Mouse (Mus musculus) intestine, embryonic 14.5 days (tissue): ENCODE data around the gene Rbpj. TPM values are rescaled to one million over a fixed set of nuclear protein-coding genes. Genes with fewer than 3 reads are reported as not detected.

ENCODE experiments used
- ATAC-seq: fragments of 200-750 bp; cut with Nextera tagmentation; replicated peaks from 2 replicates; pipeline ENCODE4 v1.8.0; 2017; ENCODE audit warnings: low read depth, moderate number of reproducible peaks, moderate TSS enrichment, moderate library complexity; ENCODE audit not compliant: low FRiP score, low TSS enrichment
- DNase-seq: peaks from one replicate; pipeline ENCODE4 v3.0.0-alpha.2; 2018; ENCODE audit warnings: low spot score
- H3K27ac ChIP-seq: fragments of 300-500 bp; sonication (generic); 2 replicates; pipeline ENCODE4 v1.5.1; 2014; ENCODE audit warnings: low read depth, mild to moderate bottlenecking, control low read depth
- H3K27me3 ChIP-seq: fragments of 300-500 bp; sonication (generic); replicated peaks from 2 replicates; pipeline ENCODE4 v1.6.1; 2014; ENCODE audit warnings: low read length, control low read depth; ENCODE audit not compliant: control insufficient read depth, insufficient read depth
- H3K36me3 ChIP-seq: fragments of 300-500 bp; sonication (generic); 2 replicates; pipeline ENCODE4 v1.6.1; 2014; ENCODE audit warnings: low read length, control low read depth; ENCODE audit not compliant: control insufficient read depth, insufficient read depth
- H3K4me1 ChIP-seq: fragments of 300-500 bp; sonication (generic); replicated peaks from 2 replicates; pipeline ENCODE4 v1.6.1; 2014; ENCODE audit warnings: low read length, control low read depth, mixed read lengths; ENCODE audit not compliant: control insufficient read depth, insufficient read depth
- H3K4me2 ChIP-seq: fragments of 300-500 bp; sonication (generic); 2 replicates; pipeline ENCODE4 v1.6.1; 2014; ENCODE audit warnings: low read length
- H3K4me3 ChIP-seq: fragments of 300-500 bp; sonication (generic); 2 replicates; pipeline ENCODE4 v1.5.1; 2014; ENCODE audit warnings: low read depth, low read length, control low read depth, mixed read lengths
- H3K9ac ChIP-seq: fragments of 300-500 bp; sonication (generic); 2 replicates; pipeline ENCODE4 v1.6.1; 2014; ENCODE audit warnings: mild to moderate bottlenecking, low read length
- H3K9me3 ChIP-seq: fragments of 300-500 bp; sonication (generic); 2 replicates; pipeline ENCODE4 v1.6.1; 2016; ENCODE audit warnings: low read length, control low read depth; ENCODE audit not compliant: control insufficient read depth
- WGBS: fragments of 180-500 bp; shearing (Covaris S2); extraction: QIAGEN DNeasy Blood & Tissue Kit; methylation state at CpG from one replicate; pipeline ENCODE4 v1.1.7; 2014; 5-methylcytosine and 5-hydroxymethylcytosine counted together
- polyA plus RNA-seq: library from polyadenylated mRNA; unstranded; fragments of >200 nt; fragmentation: Nextera tagmentation; extraction: Ambion mirVana; gene quantifications from 2 replicates; pipeline ENCODE4 v1.2.1, GENCODE M21; 2014

The Rbpj gene
- polyA plus RNA-seq, 1 experiment from 2014 or later: 39.3 TPM

- no peak overlapping the region for H3K9ac ChIP-seq
- H3K36me3 ChIP-seq: no peaks in the 10 kb centered on the region
- H3K4me1 ChIP-seq: 0 out of 2 replicates have a peak, but pooled peaks cover 3% of the 10 kb centered on the region
- H3K27ac ChIP-seq: no peak overlapping the region
- no peaks in the 10 kb centered on the region for H3K9me3 ChIP-seq
- H3K4me2 ChIP-seq: no peak overlapping the region
- 58% methylated on average over 8 of the region's 8 CpGs for WGBS
- ATAC-seq (peak; percentile 82), DNase-seq (no peak)
- no peaks in the 10 kb centered on the region for H3K27me3 ChIP-seq
- H3K4me3 ChIP-seq: no peak overlapping the region
These were observed 210.7 kb downstream of the Rbpj start for GRCm38 (mm10) chr5:53676671-53677070.

GRCm38 (mm10) chr5:53678036-53678767 lies 212.2 kb downstream of the Rbpj start:
- WGBS: 54% methylated on average over 13 of the region's 13 CpGs
- no peak overlapping the region for H3K4me2 ChIP-seq
- H3K4me3 ChIP-seq: no peak overlapping the region
- H3K9ac ChIP-seq: no peak overlapping the region
- ATAC-seq (no peak), DNase-seq (no peak)
- no peaks in the 10 kb centered on the region for H3K9me3 ChIP-seq
- H3K4me1 ChIP-seq: 0 out of 2 replicates have a peak, but pooled peaks cover 3% of the 10 kb centered on the region
- H3K27me3 ChIP-seq: no peaks in the 10 kb centered on the region
- no peak overlapping the region for H3K27ac ChIP-seq
- no peaks in the 10 kb centered on the region for H3K36me3 ChIP-seq

GRCm38 (mm10) chr5:53679651-53680050 lies 213.7 kb downstream of the Rbpj start:
- WGBS: 51% methylated on average over 6 of the region's 6 CpGs
- Histone ChIP-seq H3K4me3 (no peak overlapping the region), H3K27me3 (no peaks in the 10 kb centered on the region), H3K27ac (no peak overlapping the region), H3K36me3 (no peaks in the 10 kb centered on the region), H3K4me1 (0 out of 2 replicates have a peak, but pooled peaks cover 3% of the 10 kb centered on the region), H3K4me2 (no peak overlapping the region), H3K9me3 (no peaks in the 10 kb centered on the region), H3K9ac (no peak overlapping the region)
- no peak for DNase-seq
- ATAC-seq: no peak

GRCm38 (mm10) chr5:53683916-53684315 lies 218.0 kb downstream of the Rbpj start:
- DNase-seq: no peak
- Histone ChIP-seq H3K4me3 (no peak overlapping the region), H3K4me2 (no peak overlapping the region), H3K27ac (no peak overlapping the region), H3K27me3 (no peaks in the 10 kb centered on the region), H3K4me1 (peaks cover 5% of the 10 kb centered on the region), H3K36me3 (no peaks in the 10 kb centered on the region), H3K9ac (no peak overlapping the region), H3K9me3 (no peaks in the 10 kb centered on the region)
- WGBS: 60% methylated on average over 3 of the region's 3 CpGs
- ATAC-seq: no peak

GRCm38 (mm10) chr5:53684417-53684816 lies 218.5 kb downstream of the Rbpj start:
- H3K4me1 ChIP-seq: peaks cover 5% of the 10 kb centered on the region
- H3K4me3 ChIP-seq: no peak overlapping the region
- H3K36me3 ChIP-seq: no peaks in the 10 kb centered on the region
- WGBS: 65% methylated on average over 1 of the region's 1 CpGs
- no peak overlapping the region for H3K27ac ChIP-seq
- DNase-seq: no peak
- H3K9ac ChIP-seq: no peak overlapping the region
- H3K9me3 ChIP-seq: no peaks in the 10 kb centered on the region
- H3K4me2 ChIP-seq: no peak overlapping the region
- H3K27me3 ChIP-seq: no peaks in the 10 kb centered on the region
- no peak for ATAC-seq

- H3K27ac ChIP-seq: no peak overlapping the region; the same call in 1 of the 2 replicates
- DNase-seq (no peak), ATAC-seq (no peak)
- WGBS: 74% methylated on average over 4 of the region's 4 CpGs
- no peak overlapping the region for H3K4me3 ChIP-seq
- H3K9ac ChIP-seq: no peak overlapping the region
- no peaks in the 10 kb centered on the region for H3K9me3 ChIP-seq
- no peak overlapping the region for H3K4me2 ChIP-seq
- H3K36me3 ChIP-seq: no peaks in the 10 kb centered on the region
- H3K27me3 ChIP-seq: no peaks in the 10 kb centered on the region
- H3K4me1 ChIP-seq: peaks cover 5% of the 10 kb centered on the region
These were observed 219.7 kb downstream of the Rbpj start for GRCm38 (mm10) chr5:53685623-53686022.

GRCm38 (mm10) chr5:53686379-53686778 lies 220.4 kb downstream of the Rbpj start:
- Histone ChIP-seq H3K4me2 (no peak overlapping the region), H3K9me3 (no peaks in the 10 kb centered on the region), H3K27ac (peak overlapping the region; percentile 38; the same call in 1 of the 2 replicates), H3K36me3 (no peaks in the 10 kb centered on the region), H3K4me1 (peaks cover 5% of the 10 kb centered on the region), H3K27me3 (no peaks in the 10 kb centered on the region), H3K9ac (no peak overlapping the region), H3K4me3 (no peak overlapping the region)
- WGBS: 39% methylated on average over 2 of the region's 2 CpGs
- DNase-seq (peak; percentile 78), ATAC-seq (peak; percentile 58; the same call in 1 of the 2 replicates)

- DNase-seq (no peak), ATAC-seq (no peak)
- Histone ChIP-seq H3K4me2 (no peak overlapping the region), H3K4me3 (no peak overlapping the region), H3K4me1 (peaks cover 5% of the 10 kb centered on the region), H3K27ac (no peak overlapping the region), H3K9ac (no peak overlapping the region), H3K27me3 (no peaks in the 10 kb centered on the region), H3K36me3 (no peaks in the 10 kb centered on the region), H3K9me3 (no peaks in the 10 kb centered on the region)
- WGBS: 83% methylated on average over 7 of the region's 7 CpGs
These were observed 222.4 kb downstream of the Rbpj start for GRCm38 (mm10) chr5:53688326-53688725.

- no peak overlapping the region for H3K4me3 ChIP-seq
- H3K4me2 ChIP-seq: no peak overlapping the region
- no peak overlapping the region for H3K27ac ChIP-seq
- no peaks in the 10 kb centered on the region for H3K4me1 ChIP-seq
- ATAC-seq (no peak), DNase-seq (no peak)
- H3K9ac ChIP-seq: no peak overlapping the region
- 78% methylated on average over 3 of the region's 3 CpGs for WGBS
- no peaks in the 10 kb centered on the region for H3K27me3 ChIP-seq
- H3K9me3 ChIP-seq: no peaks in the 10 kb centered on the region
- H3K36me3 ChIP-seq: no peaks in the 10 kb centered on the region
These were observed 225.6 kb downstream of the Rbpj start for GRCm38 (mm10) chr5:53691577-53691976.
